Mouse (Mus musculus) small intestine, adult 2 months (tissue): ENCODE measurements around the gene Ctsc. TPM values are rescaled to one million over a fixed set of nuclear protein-coding genes. Genes with fewer than 3 reads are reported as not detected.

Experiments used
- H3K27ac ChIP-seq: fragments of 200-500 bp; 2 replicates; pipeline ENCODE4 v1.5.1; 2012; ENCODE audit warnings: low read depth, low read length, control low read depth, inconsistent platforms; ENCODE audit not compliant: insufficient read depth
- H3K27me3 ChIP-seq: fragments of 200-500 bp; 2 replicates; pipeline ENCODE4 v1.6.1; 2012; ENCODE audit warnings: mild to moderate bottlenecking, moderate library complexity, low read length, inconsistent platforms; ENCODE audit not compliant: control insufficient read depth, insufficient read depth
- H3K36me3 ChIP-seq: fragments of 200-500 bp; 2 replicates; pipeline ENCODE4 v1.6.1; 2012; ENCODE audit warnings: mild to moderate bottlenecking, low read length, control low read depth, inconsistent platforms; ENCODE audit not compliant: control insufficient read depth, insufficient read depth
- H3K4me1 ChIP-seq: fragments of 200-500 bp; 2 replicates; pipeline ENCODE4 v1.6.1; 2012; ENCODE audit warnings: low read length, inconsistent platforms, mixed read lengths; ENCODE audit not compliant: control insufficient read depth, insufficient read depth, insufficient read length
- H3K4me3 ChIP-seq: fragments of 200-500 bp; 2 replicates; pipeline ENCODE4 v1.5.1; 2012; ENCODE audit warnings: low read depth, mild to moderate bottlenecking, control low read depth, inconsistent platforms, low read length, moderate library complexity
- CTCF ChIP-seq: fragments of 200-500 bp; IDR thresholded peaks from 2 replicates; pipeline ENCODE4 v1.5.1; 2012; ENCODE audit warnings: low read depth, mild to moderate bottlenecking, control low read depth, inconsistent platforms, low read length, moderate library complexity, mixed read lengths; ENCODE audit not compliant: insufficient replicate concordance, insufficient read length; ENCODE audit errors: extremely low read depth
- POLR2A ChIP-seq: fragments of 200-500 bp; IDR thresholded peaks from 2 replicates; pipeline ENCODE4 v1.6.1; 2012; ENCODE audit warnings: low read depth, mild to moderate bottlenecking, control low read depth, inconsistent platforms, low read length, moderate library complexity
- WGBS: fragments of 180-500 bp; shearing (Covaris S2); methylation state at CpG from one replicate; pipeline ENCODE4 v1.1.7; 2018; 5-methylcytosine and 5-hydroxymethylcytosine counted together
- polyA plus RNA-seq: library from polyadenylated mRNA; depleted of rRNA; stranded (reverse); fragments of >200 nt; gene quantifications from 2 replicates; pipeline ENCODE4 v1.2.3, GENCODE M21; 2012

Ctsc gene
- polyA plus RNA-seq, 1 experiment: 52.0 TPM

DNA sequence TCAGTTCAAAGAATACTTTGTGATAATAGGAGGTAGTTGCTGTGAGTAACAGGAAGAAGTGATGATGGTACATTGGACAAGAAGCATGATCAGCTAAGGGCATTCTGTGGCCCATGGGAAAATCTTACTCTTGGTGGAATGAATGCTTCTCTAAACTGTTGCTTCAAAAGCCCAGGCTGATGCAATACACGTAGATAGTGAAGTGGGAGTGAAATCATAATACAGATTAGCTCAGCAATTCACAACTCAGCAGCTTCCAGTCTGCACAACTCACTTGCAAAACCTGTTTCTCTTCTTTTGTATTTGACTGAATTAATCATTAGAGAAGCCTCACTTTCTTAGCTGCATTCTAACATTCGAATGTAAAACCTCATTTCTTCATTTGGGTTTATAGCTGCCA lies 6.4 kb upstream of the Ctsc start:
- H3K36me3 ChIP-seq: no peaks in the 10 kb centered on the region
- no peak overlapping the region for H3K4me3 ChIP-seq
- H3K27me3 ChIP-seq: no peaks in the 10 kb centered on the region
- TF ChIP-seq CTCF (no peak), POLR2A (no peak)
- H3K27ac ChIP-seq: peak overlapping the region; percentile 1; the same call in 1 of the 2 replicates
- 9% methylated on average over 2 of the region's 2 CpGs for WGBS
- H3K4me1 ChIP-seq: no peaks in the 10 kb centered on the region

DNA sequence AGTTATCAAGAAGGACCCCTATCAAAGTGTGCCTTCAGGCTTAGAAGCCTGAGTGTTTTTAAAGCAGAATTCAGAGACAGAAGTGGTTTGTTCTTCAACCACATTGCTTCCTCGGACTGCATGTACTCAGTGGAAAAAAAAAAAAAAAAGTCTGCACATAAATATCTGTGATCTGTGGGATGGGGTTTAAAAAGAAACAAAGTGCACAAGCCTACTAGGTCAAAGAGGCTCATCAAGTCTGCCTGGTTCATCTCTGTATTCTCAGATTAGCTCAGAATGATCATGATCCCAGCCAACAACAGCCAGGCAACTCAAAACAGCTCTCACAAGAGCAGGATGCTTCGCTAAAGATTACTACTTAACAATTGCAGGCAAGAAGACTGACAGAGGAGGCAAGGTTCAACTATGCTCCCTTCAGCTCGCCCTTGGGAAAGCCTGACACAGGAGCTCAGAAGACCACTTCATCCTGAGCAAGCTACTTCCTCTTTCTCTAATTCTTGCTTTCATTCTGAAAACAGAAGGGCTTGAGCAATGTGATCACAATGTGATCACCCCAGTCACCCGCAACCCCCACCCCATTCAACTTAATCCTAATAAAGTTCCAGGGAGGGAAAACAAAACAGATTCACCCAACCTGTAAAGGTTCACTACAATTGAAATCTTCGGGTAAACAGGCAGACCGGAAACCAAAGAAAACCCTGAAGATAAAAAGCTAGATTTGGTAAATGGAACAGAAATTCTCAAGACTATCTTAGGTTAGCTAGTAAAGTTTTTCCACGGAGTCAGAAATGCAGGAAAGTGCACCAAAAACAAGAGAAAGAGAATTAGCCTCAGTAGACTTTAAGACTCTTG lies 745 bp upstream of the Ctsc start:
- Histone ChIP-seq H3K36me3 (peaks cover 7% of the 10 kb centered on the region), H3K4me1 (peaks cover 3% of the 10 kb centered on the region), H3K4me3 (no peak overlapping the region; the same call in 1 of the 2 replicates), H3K27ac (peak overlapping the region; percentile 93), H3K27me3 (no peaks in the 10 kb centered on the region)
- 14% methylated on average over 7 of the region's 7 CpGs for WGBS
- TF ChIP-seq CTCF: no peak
- no peak for TF ChIP-seq POLR2A

DNA sequence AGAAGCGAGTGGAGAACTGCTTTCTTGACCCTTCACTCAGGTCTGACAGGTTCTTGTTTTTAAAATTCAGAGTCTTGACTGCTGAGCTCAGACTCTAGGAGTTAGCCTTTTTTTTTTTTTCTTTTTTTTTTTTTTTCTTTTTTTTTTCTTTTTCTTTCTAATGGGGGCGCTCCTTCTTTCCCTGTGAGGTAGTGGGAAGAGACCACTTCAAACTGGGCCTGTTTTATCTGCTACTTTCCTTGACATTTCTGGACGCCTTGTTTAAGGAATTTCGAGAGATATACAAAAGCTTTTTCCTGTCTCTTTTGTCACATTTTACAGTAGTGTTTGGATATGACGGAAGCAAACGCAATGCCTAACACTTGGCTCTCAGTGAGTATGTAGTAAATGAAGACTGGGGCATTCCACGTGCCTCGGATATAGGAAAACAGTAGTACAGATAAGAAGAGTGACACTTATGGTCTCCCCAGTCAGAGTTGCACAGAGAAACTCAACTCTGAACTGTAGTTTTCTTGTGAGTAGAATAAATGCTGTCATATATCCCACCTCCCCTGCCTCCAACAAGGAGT lies 827 bp downstream of the Ctsc start:
- Histone ChIP-seq H3K4me3 (peak overlapping the region; percentile 95; the same call in 1 of the 2 replicates), H3K36me3 (peaks cover 9% of the 10 kb centered on the region), H3K27me3 (no peaks in the 10 kb centered on the region), H3K27ac (peak overlapping the region; percentile 93; the same call in 1 of the 2 replicates), H3K4me1 (peaks cover 3% of the 10 kb centered on the region)
- TF ChIP-seq CTCF (no peak), POLR2A (no peak)
- 10% methylated on average over 8 of the region's 8 CpGs for WGBS

DNA sequence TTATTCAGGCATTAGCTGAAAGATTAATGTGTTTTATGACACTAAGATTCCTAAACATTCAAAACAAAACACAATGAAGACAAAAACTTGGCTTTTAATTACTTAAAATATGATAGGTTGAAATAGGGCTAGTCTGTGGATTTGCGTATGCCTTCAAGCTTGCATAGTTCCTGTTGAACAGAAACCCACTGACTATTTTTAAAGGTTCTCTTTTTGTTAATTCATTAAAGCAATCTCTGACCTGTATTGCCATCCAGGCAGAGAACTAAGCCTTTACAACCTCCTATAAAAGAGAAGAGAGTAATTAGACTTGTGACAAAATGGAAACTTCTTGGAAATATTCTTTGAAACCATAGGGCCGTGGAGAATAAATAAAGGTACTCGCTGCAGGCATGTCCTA lies 7.4 kb downstream of the Ctsc start:
- no peak for TF ChIP-seq CTCF
- H3K27ac ChIP-seq: no peak overlapping the region
- no peaks in the 10 kb centered on the region for H3K27me3 ChIP-seq
- H3K36me3 ChIP-seq: peaks cover 29% of the 10 kb centered on the region
- no peak overlapping the region for H3K4me3 ChIP-seq
- H3K4me1 ChIP-seq: no peaks in the 10 kb centered on the region
- WGBS: 85% methylated on average over 3 of the region's 3 CpGs

DNA sequence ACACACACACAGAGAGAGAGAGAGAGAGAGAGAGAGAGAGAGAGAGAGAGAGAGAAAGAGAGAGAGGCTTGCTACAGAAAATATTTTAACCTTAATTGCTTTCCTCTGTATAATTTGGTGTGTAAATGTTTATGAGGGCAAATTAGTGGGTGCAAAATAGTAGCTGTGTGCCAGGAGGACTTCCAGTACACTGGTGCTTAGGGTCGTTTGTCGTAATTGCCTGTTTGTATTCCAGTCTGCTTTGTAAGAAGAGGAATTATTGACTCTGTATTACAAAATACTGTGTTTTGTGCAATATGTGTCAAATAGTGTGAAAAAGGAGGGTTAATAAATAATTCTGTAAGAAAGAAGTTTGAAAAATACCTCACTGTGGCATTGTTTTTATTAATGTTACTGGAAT lies 13.2 kb downstream of the Ctsc start:
- 58% methylated on average over 2 of the region's 2 CpGs for WGBS
- Histone ChIP-seq H3K36me3 (peaks cover 19% of the 10 kb centered on the region), H3K27me3 (no peaks in the 10 kb centered on the region), H3K27ac (no peak overlapping the region), H3K4me1 (peaks cover 2% of the 10 kb centered on the region; the same call in 1 of the 2 replicates), H3K4me3 (no peak overlapping the region)
- no peak for TF ChIP-seq POLR2A
- TF ChIP-seq CTCF: no peak

DNA sequence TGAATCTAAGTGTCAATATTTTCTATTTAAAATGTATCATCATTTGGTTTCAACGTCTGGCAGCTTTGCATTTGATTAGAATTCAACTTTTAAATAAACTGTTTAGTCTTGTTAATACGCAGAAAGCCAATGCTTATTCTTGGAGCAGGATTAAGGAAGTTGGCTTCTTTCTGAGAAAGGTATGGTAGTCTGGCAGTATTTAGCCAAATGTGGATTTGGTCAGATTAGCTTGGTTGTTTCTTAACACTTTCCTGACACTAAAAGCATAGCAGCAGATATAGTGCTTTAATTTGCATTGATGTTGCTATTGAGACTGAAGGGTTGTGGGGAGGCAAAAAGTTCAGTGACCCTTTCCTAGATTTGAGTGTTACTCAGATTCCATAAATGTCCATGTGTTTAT lies 14.2 kb downstream of the Ctsc start:
- Histone ChIP-seq H3K27me3 (no peaks in the 10 kb centered on the region), H3K4me3 (no peak overlapping the region), H3K27ac (no peak overlapping the region), H3K4me1 (peaks cover 5% of the 10 kb centered on the region; the same call in 1 of the 2 replicates), H3K36me3 (peaks cover 16% of the 10 kb centered on the region)
- no peak for TF ChIP-seq CTCF
- no peak for TF ChIP-seq POLR2A
- 75% methylated on average over 2 of the region's 2 CpGs for WGBS

DNA sequence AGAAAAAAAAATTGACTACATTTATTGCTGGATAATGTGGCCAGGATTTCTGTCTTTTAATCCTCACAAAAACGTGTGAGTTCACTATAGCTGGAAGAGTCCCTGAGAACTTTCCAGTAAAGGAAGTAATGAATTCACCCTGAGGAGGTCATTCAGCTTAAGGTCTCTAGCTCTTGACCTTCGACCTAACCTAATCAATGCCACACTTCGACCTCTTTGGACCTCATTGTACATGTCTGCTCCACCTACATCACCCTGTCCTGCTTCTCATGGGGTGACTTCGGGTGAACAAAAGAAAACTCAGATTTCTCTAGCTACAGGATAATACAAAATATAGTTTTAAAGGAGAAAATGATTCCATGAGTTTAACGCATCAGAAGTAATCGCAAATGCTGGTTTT lies 16.0 kb downstream of the Ctsc start:
- Histone ChIP-seq H3K4me1 (peaks cover 5% of the 10 kb centered on the region; the same call in 1 of the 2 replicates), H3K27me3 (no peaks in the 10 kb centered on the region), H3K4me3 (no peak overlapping the region), H3K36me3 (peaks cover 10% of the 10 kb centered on the region), H3K27ac (no peak overlapping the region)
- WGBS: 59% methylated on average over 6 of the region's 6 CpGs
- TF ChIP-seq CTCF: no peak
- no peak for TF ChIP-seq POLR2A
